Mouse (Mus musculus): ENCODE measurements around the gene Ctrb1.

DNA sequence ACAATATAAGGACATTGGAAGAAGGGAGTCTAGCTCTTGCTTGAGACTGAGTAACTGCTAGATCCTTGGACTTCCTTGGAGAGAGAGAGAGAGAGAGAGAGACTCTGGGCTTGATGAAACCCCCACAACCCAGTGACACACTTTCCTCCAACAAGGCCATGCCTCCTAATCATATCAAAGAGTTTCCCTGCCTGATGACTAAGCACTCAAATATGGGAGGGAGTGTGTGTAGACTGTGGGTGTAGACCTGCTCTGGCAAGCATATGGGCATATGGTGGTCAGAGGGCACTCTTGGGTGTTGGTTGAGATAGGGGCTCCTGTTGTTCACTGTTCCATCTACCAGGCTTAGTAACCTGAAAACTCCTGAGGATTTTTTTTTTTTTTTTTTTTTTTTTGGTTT is 52.7 kb downstream of the Ctrb1 start:
- no peak for TF ChIP-seq CTCF (IDR thresholded peaks at IDR 0.05; ENCODE audit: low read depth)
- TF ChIP-seq EP300 (IDR thresholded peaks at IDR 0.05; ENCODE audit: low read depth) = no peak

Data from heart, postnatal 0 days (tissue).